Mouse (Mus musculus) embryonic fibroblast, embryonic 13.5 days (primary cell): ENCODE measurements around the gene Heca.

Source experiments
- CTCF ChIP-seq: IDR thresholded peaks from 2 replicates; pipeline ENCODE4 v1.5.1; 2011; ENCODE audit warnings: mild to moderate bottlenecking, control low read depth, low read length, moderate library complexity, borderline replicate concordance; ENCODE audit not compliant: insufficient read depth
- POLR2A ChIP-seq: IDR thresholded peaks from 2 replicates; pipeline ENCODE4 v1.6.1; 2011; ENCODE audit warnings: low read depth, mild to moderate bottlenecking, control low read depth, low read length, moderate library complexity

DNA sequence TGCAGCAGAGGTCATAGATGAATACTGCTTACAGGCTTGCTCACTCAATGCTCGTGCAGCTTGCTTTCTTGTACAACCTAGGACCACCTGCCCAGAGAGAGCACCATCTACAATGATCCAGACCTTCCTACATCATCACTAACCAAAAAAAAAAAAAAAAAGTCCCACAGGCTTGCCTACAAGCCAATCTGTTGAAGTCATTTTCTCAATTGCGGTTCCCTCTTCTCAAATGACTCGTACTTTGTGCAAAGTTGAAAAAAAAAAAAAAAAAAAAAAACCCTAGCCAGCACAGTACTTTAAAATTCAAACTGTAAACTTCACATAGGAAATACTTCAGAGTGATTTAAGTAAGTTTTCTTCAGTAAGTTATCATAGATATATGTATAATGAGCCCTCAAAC, 23.7 kb downstream of the Heca start:
- TF ChIP-seq CTCF, result no peak
- TF ChIP-seq POLR2A, result no peak
